Mouse (Mus musculus): ENCODE measurements around the gene Reep3. TPM values are rescaled to one million over a fixed set of nuclear protein-coding genes. Genes with fewer than 3 reads are reported as not detected.
A peak's percentile ranks its signal among the peaks of the same experiment; 100 is the strongest.

Gene Reep3
- polyA plus RNA-seq, 1 experiment from 2014 or later: 28.7 TPM

- no peak overlapping the region for H3K9ac ChIP-seq (ENCODE audit: low read length)
- WGBS: 80% methylated on average over 10 of the region's 10 CpGs
- H3K4me2 ChIP-seq (ENCODE audit: low read length): peak overlapping the region; percentile 11; the same call in 1 of the 2 replicates
- no peak overlapping the region for H3K4me3 ChIP-seq (ENCODE audit: control insufficient read depth in 1 of 2, insufficient read depth in 1 of 2, low read depth in 1 of 2, low read length in 2 of 2)
- H3K36me3 ChIP-seq (ENCODE audit: control insufficient read depth, insufficient read depth, low read length): 0 out of 2 replicates have a peak, but pooled peaks cover 3% of the 10 kb centered on the region
- H3K9me3 ChIP-seq (ENCODE audit: control insufficient read depth, low read length): no peaks in the 10 kb centered on the region
- peaks cover 2 to 32% of the 10 kb centered on the region in 2 experiments for H3K4me1 ChIP-seq (ENCODE audit: control insufficient read depth in 2 of 2, insufficient read depth in 2 of 2, low read length in 2 of 2)
- H3K27me3 ChIP-seq (ENCODE audit: control insufficient read depth, insufficient read depth, low read length): no peaks in the 10 kb centered on the region
- ATAC-seq (ENCODE audit: insufficient number of reproducible peaks, insufficient read depth, low FRiP score, low read depth): no peak
- H3K27ac ChIP-seq (replicated peaks in 1 of 2; ENCODE audit: control insufficient read depth in 1 of 2, insufficient read depth in 1 of 2, low read depth in 2 of 2, low read length in 2 of 2): no peak overlapping the region
These were observed 27.7 kb downstream of the Reep3 start for GRCm38 (mm10) chr10:67069013-67069412.

- H3K4me1 ChIP-seq (ENCODE audit: control insufficient read depth in 2 of 2, insufficient read depth in 2 of 2, low read length in 2 of 2): peaks cover 7 to 35% of the 10 kb centered on the region in 2 experiments
- no peaks in the 10 kb centered on the region for H3K27me3 ChIP-seq (ENCODE audit: control insufficient read depth, insufficient read depth, low read length)
- no peak overlapping the region for H3K27ac ChIP-seq (replicated peaks in 1 of 2; ENCODE audit: control insufficient read depth in 1 of 2, insufficient read depth in 1 of 2, low read depth in 2 of 2, low read length in 2 of 2)
- H3K9me3 ChIP-seq (ENCODE audit: control insufficient read depth, low read length): no peaks in the 10 kb centered on the region
- ATAC-seq (ENCODE audit: insufficient number of reproducible peaks, insufficient read depth, low FRiP score, low read depth): no peak
- H3K36me3 ChIP-seq (ENCODE audit: control insufficient read depth, insufficient read depth, low read length): 0 out of 2 replicates have a peak, but pooled peaks cover 3% of the 10 kb centered on the region
- H3K4me3 ChIP-seq (ENCODE audit: control insufficient read depth in 1 of 2, insufficient read depth in 1 of 2, low read depth in 1 of 2, low read length in 2 of 2): no peak overlapping the region
- H3K4me2 ChIP-seq (ENCODE audit: low read length): no peak overlapping the region
- WGBS: 78% methylated on average over 3 of the region's 3 CpGs
- no peak overlapping the region for H3K9ac ChIP-seq (ENCODE audit: low read length)
These were observed 30.3 kb downstream of the Reep3 start for GRCm38 (mm10) chr10:67066421-67066820.

- H3K27me3 ChIP-seq (ENCODE audit: control insufficient read depth, insufficient read depth, low read length): no peaks in the 10 kb centered on the region
- H3K36me3 ChIP-seq (ENCODE audit: control insufficient read depth, insufficient read depth, low read length): 0 out of 2 replicates have a peak, but pooled peaks cover 3% of the 10 kb centered on the region
- no peak overlapping the region for H3K4me3 ChIP-seq (ENCODE audit: control insufficient read depth in 1 of 2, insufficient read depth in 1 of 2, low read depth in 1 of 2, low read length in 2 of 2)
- WGBS: 54% methylated on average over 5 of the region's 5 CpGs
- peaks cover 10 to 38% of the 10 kb centered on the region in 2 experiments for H3K4me1 ChIP-seq (ENCODE audit: control insufficient read depth in 2 of 2, insufficient read depth in 2 of 2, low read length in 2 of 2)
- peak overlapping the region; percentile 14 to 35; a peak in 1 of 4 replicates for H3K27ac ChIP-seq (replicated peaks in 1 of 2; ENCODE audit: control insufficient read depth in 1 of 2, insufficient read depth in 1 of 2, low read depth in 2 of 2, low read length in 2 of 2)
- no peak for ATAC-seq (ENCODE audit: insufficient number of reproducible peaks, insufficient read depth, low FRiP score, low read depth)
- H3K9me3 ChIP-seq (ENCODE audit: control insufficient read depth, low read length): no peaks in the 10 kb centered on the region
- peak overlapping the region; percentile 6; the same call in 1 of the 2 replicates for H3K9ac ChIP-seq (ENCODE audit: low read length)
- H3K4me2 ChIP-seq (ENCODE audit: low read length): no peak overlapping the region
These were observed 30.8 kb downstream of the Reep3 start for GRCm38 (mm10) chr10:67065927-67066326.

GRCm38 (mm10) chr10:67065277-67065887 lies 31.4 kb downstream of the Reep3 start:
- Histone ChIP-seq H3K9ac (ENCODE audit: low read length) (peak overlapping the region; percentile 6; the same call in 1 of the 2 replicates), H3K4me2 (ENCODE audit: low read length) (no peak overlapping the region), H3K27me3 (ENCODE audit: control insufficient read depth, insufficient read depth, low read length) (no peaks in the 10 kb centered on the region), H3K36me3 (ENCODE audit: control insufficient read depth, insufficient read depth, low read length) (0 out of 2 replicates have a peak, but pooled peaks cover 3% of the 10 kb centered on the region), H3K9me3 (ENCODE audit: control insufficient read depth, low read length) (no peaks in the 10 kb centered on the region), H3K4me3 (ENCODE audit: control insufficient read depth in 1 of 2, insufficient read depth in 1 of 2, low read depth in 1 of 2, low read length in 2 of 2) (no peak overlapping the region), H3K4me1 (ENCODE audit: control insufficient read depth in 2 of 2, insufficient read depth in 2 of 2, low read length in 2 of 2) (peaks cover 10 to 38% of the 10 kb centered on the region in 2 experiments), H3K27ac (replicated peaks in 1 of 2; ENCODE audit: control insufficient read depth in 1 of 2, insufficient read depth in 1 of 2, low read depth in 2 of 2, low read length in 2 of 2) (peak overlapping the region; percentile 14 to 35; a peak in 1 of 4 replicates)
- 69% methylated on average over 7 of the region's 7 CpGs for WGBS
- ATAC-seq (ENCODE audit: insufficient number of reproducible peaks, insufficient read depth, low FRiP score, low read depth): no peak

- H3K27me3 ChIP-seq (ENCODE audit: control insufficient read depth, insufficient read depth, low read length): no peaks in the 10 kb centered on the region
- H3K9me3 ChIP-seq (ENCODE audit: control insufficient read depth, low read length): no peaks in the 10 kb centered on the region
- H3K4me3 ChIP-seq (ENCODE audit: control insufficient read depth in 1 of 2, insufficient read depth in 1 of 2, low read depth in 1 of 2, low read length in 2 of 2): no peak overlapping the region
- 40% methylated on average over 4 of the region's 4 CpGs for WGBS
- peak overlapping the region; percentile 39; a peak in 2 of 4 replicates for H3K27ac ChIP-seq (replicated peaks in 1 of 2; ENCODE audit: control insufficient read depth in 1 of 2, insufficient read depth in 1 of 2, low read depth in 2 of 2, low read length in 2 of 2)
- ATAC-seq (ENCODE audit: insufficient number of reproducible peaks, insufficient read depth, low FRiP score, low read depth): no peak
- no peak overlapping the region for H3K9ac ChIP-seq (ENCODE audit: low read length)
- H3K4me1 ChIP-seq (ENCODE audit: control insufficient read depth in 2 of 2, insufficient read depth in 2 of 2, low read length in 2 of 2): peaks cover 16 to 52% of the 10 kb centered on the region in 2 experiments
- H3K36me3 ChIP-seq (ENCODE audit: control insufficient read depth, insufficient read depth, low read length): no peaks in the 10 kb centered on the region
- 0 out of 2 replicates have a peak overlapping the region, but pooled peaks have one; percentile 16 for H3K4me2 ChIP-seq (ENCODE audit: low read length)
These were observed 34.9 kb downstream of the Reep3 start for GRCm38 (mm10) chr10:67061823-67062222.

- 42% methylated on average over 10 of the region's 10 CpGs for WGBS
- Histone ChIP-seq H3K9ac (ENCODE audit: low read length) (no peak overlapping the region), H3K27ac (replicated peaks in 1 of 2; ENCODE audit: control insufficient read depth in 1 of 2, insufficient read depth in 1 of 2, low read depth in 2 of 2, low read length in 2 of 2) (peak overlapping the region; percentile 39 to 46; a peak in 2 of 4 replicates), H3K36me3 (ENCODE audit: control insufficient read depth, insufficient read depth, low read length) (no peaks in the 10 kb centered on the region), H3K27me3 (ENCODE audit: control insufficient read depth, insufficient read depth, low read length) (no peaks in the 10 kb centered on the region), H3K4me3 (ENCODE audit: control insufficient read depth in 1 of 2, insufficient read depth in 1 of 2, low read depth in 1 of 2, low read length in 2 of 2) (no peak overlapping the region), H3K4me1 (ENCODE audit: control insufficient read depth in 2 of 2, insufficient read depth in 2 of 2, low read length in 2 of 2) (peaks cover 18 to 53% of the 10 kb centered on the region in 2 experiments), H3K9me3 (ENCODE audit: control insufficient read depth, low read length) (no peaks in the 10 kb centered on the region), H3K4me2 (ENCODE audit: low read length) (0 out of 2 replicates have a peak overlapping the region, but pooled peaks have one; percentile 16)
- ATAC-seq (ENCODE audit: insufficient number of reproducible peaks, insufficient read depth, low FRiP score, low read depth): no peak
These were observed 35.4 kb downstream of the Reep3 start for GRCm38 (mm10) chr10:67061367-67061801.

- H3K36me3 ChIP-seq (ENCODE audit: control insufficient read depth, insufficient read depth, low read length): no peaks in the 10 kb centered on the region
- peak overlapping the region; percentile 34 to 50 for H3K27ac ChIP-seq (replicated peaks in 1 of 2; ENCODE audit: control insufficient read depth in 1 of 2, insufficient read depth in 1 of 2, low read depth in 2 of 2, low read length in 2 of 2)
- 68% methylated on average over 6 of the region's 6 CpGs for WGBS
These were observed 38.0 kb downstream of the Reep3 start for GRCm38 (mm10) chr10:67058702-67059101.

More at GRCm38 (mm10) chr10:67058702-67059101, 38.0 kb downstream of the Reep3 start:
- Histone ChIP-seq H3K9me3 (ENCODE audit: control insufficient read depth, low read length) (no peaks in the 10 kb centered on the region), H3K4me3 (ENCODE audit: control insufficient read depth in 1 of 2, insufficient read depth in 1 of 2, low read depth in 1 of 2, low read length in 2 of 2) (no peak overlapping the region), H3K4me1 (ENCODE audit: control insufficient read depth in 2 of 2, insufficient read depth in 2 of 2, low read length in 2 of 2) (peaks cover 24 to 50% of the 10 kb centered on the region in 2 experiments), H3K4me2 (ENCODE audit: low read length) (no peak overlapping the region), H3K27me3 (ENCODE audit: control insufficient read depth, insufficient read depth, low read length) (no peaks in the 10 kb centered on the region), H3K9ac (ENCODE audit: low read length) (no peak overlapping the region)
- no peak for ATAC-seq (ENCODE audit: insufficient number of reproducible peaks, insufficient read depth, low FRiP score, low read depth)

All from heart, embryonic 14.5 days (tissue).